Mouse (Mus musculus): Measurements from ENCODE around the gene Fam90a1b. TPM values are rescaled to one million over a fixed set of nuclear protein-coding genes. Genes with fewer than 3 reads are reported as not detected.
A peak's percentile ranks its signal among the peaks of the same experiment; 100 is the strongest.
"Not testable (repeated sequence)": the region's sequence is repeated elsewhere in the genome, so short reads cannot be mapped to it uniquely, and the experiment has no call there.

Gene Fam90a1b
- total RNA-seq (2021) = not detected

DNA sequence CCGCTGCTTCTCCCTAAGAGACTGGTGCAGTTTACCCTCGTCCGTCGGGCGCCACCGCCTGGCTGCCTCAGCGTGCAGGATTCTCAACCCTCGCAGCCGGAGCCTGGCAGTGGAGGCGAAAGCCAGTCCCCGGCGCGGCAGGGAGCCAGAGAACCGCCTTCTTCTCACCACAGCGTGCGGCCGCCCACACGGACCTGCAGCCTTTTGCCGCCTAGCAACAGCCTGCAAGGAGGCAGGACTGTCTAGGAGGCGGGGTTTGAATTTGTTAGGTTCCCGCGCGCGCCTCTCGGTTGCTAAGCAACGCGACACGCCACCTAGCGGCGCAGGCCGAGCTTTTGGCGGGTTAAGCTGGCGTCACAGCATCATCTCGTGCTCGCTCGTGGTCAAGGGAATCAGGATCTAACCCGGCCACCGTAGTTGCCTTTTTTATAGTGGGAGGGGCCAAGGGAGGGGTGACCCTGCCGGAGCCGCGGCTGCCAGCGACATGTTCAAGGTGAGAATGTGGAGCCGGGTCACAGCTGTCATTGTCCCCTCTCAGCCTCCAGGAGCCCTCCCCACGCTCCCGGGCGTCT, at the start of gene Fam90a1b, which contains the start of gene Apoo:
Fam90a1b (minus strand) TSS at position 108 of the 572 bp plus-strand sequence.
Apoo (plus strand) TSS at position 448 of the 572 bp plus-strand sequence.
- DNase-seq (ENCODE audit: low spot score) = peak; percentile 95
- intact Hi-C loops (cut with DNase I) = loop anchor here (1.0 kb wide), 1 partner anchor 77 kb away; no protein-coding TSS in a partner anchor

DNA sequence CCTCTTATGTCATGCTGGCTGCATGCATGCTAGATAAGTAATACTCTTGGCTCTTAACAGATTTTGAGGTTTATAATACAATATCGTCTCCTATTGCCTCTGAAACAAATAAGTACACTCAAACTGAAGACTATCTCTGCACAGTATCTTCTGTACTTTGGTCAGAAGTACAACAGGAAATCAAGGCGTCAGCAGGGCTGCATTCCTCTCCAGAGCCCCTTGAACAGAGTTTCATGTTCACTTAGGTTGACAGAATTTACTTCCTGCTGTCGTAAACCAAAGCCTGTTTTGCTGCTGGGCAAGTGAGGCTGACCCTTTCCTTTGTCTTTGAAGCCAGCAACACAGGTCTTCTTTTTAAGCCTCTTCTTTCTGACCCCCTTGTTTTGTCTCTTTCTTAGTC, 42.4 kb upstream of the Fam90a1b start:
- no peak for DNase-seq (ENCODE audit: low spot score)
- intact Hi-C loops (cut with DNase I) = no loop called here

GRCm38 (mm10) chrX:94378734-94379133, 12.2 kb upstream of the Fam90a1b start:
- intact Hi-C loops (cut with DNase I) = no loop called here
- no peak for DNase-seq (ENCODE audit: low spot score)

DNA sequence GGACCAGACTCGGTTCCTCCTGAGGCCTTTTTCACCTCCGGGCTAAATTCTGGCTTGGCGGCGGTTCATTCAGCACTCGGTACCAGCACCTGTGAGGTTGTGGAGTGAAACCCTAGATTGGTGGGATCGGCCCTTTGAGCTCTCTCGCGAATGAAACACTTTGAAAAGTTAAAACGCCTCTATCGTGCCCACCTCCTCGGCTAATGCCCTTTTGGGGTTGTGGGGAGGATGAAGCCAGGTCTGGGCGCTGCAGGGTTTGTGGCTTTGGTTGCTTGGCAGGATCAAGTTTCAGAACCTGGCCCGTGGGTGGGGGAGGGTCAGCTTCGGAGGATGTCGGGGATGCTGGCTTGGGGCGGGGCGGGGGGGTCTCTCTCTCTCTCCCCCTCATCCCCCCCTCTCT, 671 bp upstream of the Fam90a1b start:
- intact Hi-C loops (cut with DNase I) = no loop called here
- DNase-seq (ENCODE audit: low spot score) = no peak

GRCm38 (mm10) chrX:94366029-94366428, 548 bp downstream of the Fam90a1b start:
- DNase-seq (ENCODE audit: low spot score) = no peak
- intact Hi-C loops (cut with DNase I) = loop anchor here (1.0 kb wide), 1 partner anchor 77 kb away; no protein-coding TSS in a partner anchor

DNA sequence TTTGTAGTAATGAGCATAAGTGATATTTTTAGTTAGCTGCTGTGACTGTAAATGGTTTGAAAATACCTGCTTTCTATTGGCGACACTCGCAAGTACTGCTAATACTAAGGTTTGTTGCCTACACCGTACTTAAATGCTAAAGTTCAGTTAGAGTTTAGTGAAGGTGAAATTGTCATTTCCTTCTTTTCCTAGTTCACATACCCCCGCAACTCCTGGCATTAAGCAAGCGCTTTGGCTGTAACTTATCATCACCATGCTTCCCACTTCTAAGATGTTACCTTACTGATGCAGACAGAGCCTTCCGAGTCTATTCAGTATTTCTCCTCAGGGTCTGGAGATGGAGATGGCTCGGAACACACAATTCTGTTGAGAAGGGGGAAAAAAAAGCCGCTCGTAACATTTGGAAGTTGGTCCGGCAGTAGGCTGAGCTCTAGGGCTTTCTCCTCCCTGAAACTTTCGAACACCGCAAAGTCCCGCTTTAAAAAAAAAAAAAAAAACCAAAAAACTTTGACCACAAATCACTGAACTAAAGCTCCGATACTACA, 1.1 kb downstream of the Fam90a1b start:
- intact Hi-C loops (cut with DNase I) = no loop called here
- DNase-seq (ENCODE audit: low spot score) = no peak

DNA sequence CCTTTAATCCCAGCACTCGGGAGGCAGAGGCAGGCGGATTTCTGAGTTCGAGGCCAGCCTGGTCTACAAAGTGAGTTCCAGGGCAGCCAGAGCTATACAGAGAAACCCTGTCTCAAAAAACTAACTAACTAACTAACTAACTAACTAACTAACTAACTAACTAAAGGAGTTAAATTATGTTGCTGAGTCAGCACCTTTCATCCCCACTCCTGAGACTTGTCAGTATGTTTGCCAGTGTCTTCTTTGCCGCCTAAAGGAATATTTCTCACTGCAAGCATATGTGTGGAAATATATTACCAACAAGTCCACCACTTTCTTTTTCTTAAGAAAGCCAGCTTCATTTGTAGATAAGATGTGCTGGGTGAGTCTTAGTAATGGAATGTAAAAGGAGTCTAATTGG, 22.9 kb downstream of the Fam90a1b start:
- DNase-seq (ENCODE audit: low spot score); intact Hi-C loops (cut with DNase I): not testable (repeated sequence)

GRCm38 (mm10) chrX:94321036-94321902, 45.3 kb downstream of the Fam90a1b start:
- no peak for DNase-seq (ENCODE audit: low spot score)
- intact Hi-C loops (cut with DNase I) = no loop called here

Small RNAs within 50 kb of the gene (microRNA-seq; reads per million reads assigned to microRNA genes)
- gene Gm44477 = not detected

Other genes with a start within 250 kb of the Fam90a1b start
- 10 to 100 TPM; 21.5 to 25.9 TPM for gene Zfx, start 243.1 kb downstream of the Fam90a1b start, total RNA-seq (2021)
- gene Eif2s3x, start 153.9 kb downstream of the Fam90a1b start, total RNA-seq (2021) = 100 to 1,000 TPM in 1 of 2 experiments, 10 to 100 TPM in 1; 90.8 to 166 TPM
- 1 to 10 TPM; 6.5 to 8.0 TPM for gene Klhl15, start 132.2 kb downstream of the Fam90a1b start, total RNA-seq (2021)
- 100 to 1,000 TPM; 207 to 242 TPM for gene Apoo, start 340 bp upstream of the Fam90a1b start, total RNA-seq (2021)
- gene Maged1, start 175.4 kb upstream of the Fam90a1b start, total RNA-seq (2021) = 100 to 1,000 TPM in 1 of 2 experiments, 10 to 100 TPM in 1; 96.9 to 102 TPM